ENCODE assay signal across 8 mouse cellular contexts in genomic region chr1:51289620-51290445, GRCm38 (mm10). TPM values are rescaled to one million over a fixed set of nuclear protein-coding genes. Genes with fewer than 3 reads are reported as not detected.
A peak's percentile ranks its signal among the peaks of the same experiment; 100 is the strongest.
DNase-seq lines count a peak whose midpoint lies in the region; ATAC-seq and TF ChIP-seq lines count a peak whose summit lies in the region.

No protein-coding gene starts in this region.

- 28% methylated on average over 17 of the region's 17 CpGs for WGBS in heart, embryonic 14.5 days

- peak overlapping the region; percentile 99 for H3K27ac ChIP-seq in heart, embryonic 14.5 days (replicated peaks in 1 of 2; ENCODE audit: control insufficient read depth in 1 of 2, insufficient read depth in 1 of 2, low read depth in 2 of 2, low read length in 2 of 2)

- peaks cover 10% of the 10 kb centered on the region; the same call in 1 of the 2 replicates for H3K36me3 ChIP-seq in heart, embryonic 14.5 days (ENCODE audit: control insufficient read depth, insufficient read depth, low read length)
- H3K36me3 ChIP-seq in myocyte (ENCODE audit: control insufficient read depth, insufficient read depth), result no peaks in the 10 kb centered on the region

- H3K4me1 ChIP-seq in heart, embryonic 14.5 days (ENCODE audit: control insufficient read depth in 2 of 2, insufficient read depth in 2 of 2, low read length in 2 of 2), result peaks cover 7 to 22% of the 10 kb centered on the region in 2 experiments

- H3K4me3 ChIP-seq in heart, embryonic 14.5 days (ENCODE audit: control insufficient read depth in 1 of 2, insufficient read depth in 1 of 2, low read depth in 1 of 2, low read length in 2 of 2), result peak overlapping the region; percentile 56 to 65
- peak overlapping the region; percentile 18 for H3K4me3 ChIP-seq in myocyte

- ATAC-seq in heart, embryonic 14.5 days (ENCODE audit: insufficient number of reproducible peaks, insufficient read depth, low FRiP score, low read depth), result 0 out of 2 replicates have a peak, but pooled peaks have one; percentile 20
- ATAC-seq in monocyte, adult 5-6 weeks (replicated peaks; ENCODE audit: insufficient number of reproducible peaks, low FRiP score, low TSS enrichment, poor library complexity, severe bottlenecking), result no peak

- TF ChIP-seq POLR2A in myocyte (IDR thresholded peaks at IDR 0.05; ENCODE audit: insufficient read length, low read depth), result no peak

- H3K79me2 ChIP-seq in myocyte (ENCODE audit: control insufficient read depth, insufficient read depth), result no peaks in the 10 kb centered on the region

- H3K9me3 ChIP-seq in heart, embryonic 14.5 days (ENCODE audit: control insufficient read depth, low read length), result no peaks in the 10 kb centered on the region

- no peak overlapping the region for H3ac ChIP-seq in myocyte (ENCODE audit: control insufficient read depth, insufficient read length)

- peak; percentile 32 for DNase-seq in adrenal gland, postnatal 14 days
- no peak for DNase-seq in adrenal gland, postnatal 4 days (ENCODE audit: low spot score in 2 of 2)
- DNase-seq in Muller cell, postnatal 12 days (ENCODE audit: inconsistent ontology term), result peak; percentile 38
- DNase-seq in kidney, postnatal 36 days, result peak; percentile 63 to 69
- no peak for DNase-seq in cerebellum, adult 9-11 months

- peak overlapping the region; percentile 94 for H3K9ac ChIP-seq in heart, embryonic 14.5 days (ENCODE audit: low read length)

- H3K4me2 ChIP-seq in heart, embryonic 14.5 days (ENCODE audit: low read length), result peak overlapping the region; percentile 80
- peak overlapping the region; percentile 75 for H3K4me2 ChIP-seq in myocyte (ENCODE audit: low read depth)

- H3K27me3 ChIP-seq in heart, embryonic 14.5 days (ENCODE audit: control insufficient read depth, insufficient read depth, low read length), result no peaks in the 10 kb centered on the region
- H3K27me3 ChIP-seq in myocyte (ENCODE audit: control insufficient read depth, insufficient read depth, insufficient read length), result no peaks in the 10 kb centered on the region

TF ChIP-seq in myocyte, 11 proteins besides CTCF, POLR2A, EP300 and RAD21:
- no peak for TF ChIP-seq MAX (IDR thresholded peaks at IDR 0.05; ENCODE audit: low read depth)
- no peak for TF ChIP-seq E2F4 (IDR thresholded peaks at IDR 0.05; ENCODE audit: insufficient read depth)
- TF ChIP-seq MYOD1 (IDR thresholded peaks at IDR 0.05; ENCODE audit: control insufficient read depth in 1 of 3, insufficient read length in 2 of 3, low read depth in 2 of 3), result peak in 2 of 3 experiments; percentile 37 to 46
- TF ChIP-seq REST (IDR thresholded peaks at IDR 0.05; ENCODE audit: insufficient read depth, insufficient read length), result no peak
- no peak for TF ChIP-seq CEBPB (IDR thresholded peaks at IDR 0.05; ENCODE audit: insufficient read depth, poor library complexity, severe bottlenecking)
- TF ChIP-seq POLR2AphosphoS2 (IDR thresholded peaks at IDR 0.05; ENCODE audit: insufficient read length, low read depth), result no peak
- no peak for TF ChIP-seq TCF3 (IDR thresholded peaks at IDR 0.05; ENCODE audit: insufficient read length, low read depth)
- TF ChIP-seq SRF (IDR thresholded peaks at IDR 0.05; ENCODE audit: control insufficient read depth, insufficient read length, low read depth), result no peak
- no peak for TF ChIP-seq USF1 (IDR thresholded peaks at IDR 0.05; ENCODE audit: low read depth)
- TF ChIP-seq TCF12 (IDR thresholded peaks at IDR 0.05; ENCODE audit: insufficient read depth, poor library complexity, severe bottlenecking), result no peak
- peak in 1 of 3 experiments; percentile 60 for TF ChIP-seq MYOG (IDR thresholded peaks at IDR 0.05; ENCODE audit: control insufficient read depth in 1 of 3, insufficient read depth in 1 of 3, insufficient read length in 2 of 3, low read depth in 2 of 3)
TF ChIP-seq in myocyte: peak in this region for 2.

RNA-seq across cellular contexts. Expression of gene Cavin2, which starts 0.9 kb away (rescaled TPM):
- 95.5 and 125 TPM in 2 replicates for total RNA-seq in adrenal gland, postnatal 14 days (2021)
- total RNA-seq in adrenal gland, postnatal 4 days (2021), result 10 to 100 TPM; 50.8 to 56.3 TPM
- 216 and 221 TPM in 2 replicates for polyA plus RNA-seq in heart, embryonic 14.5 days (2014; fragmentation: Nextera tagmentation; extraction: Ambion mirVana)
- polyA plus RNA-seq in myocyte (2012; fragmentation: generic; extraction: Trizol), result 4.0 TPM
- 1.8 to 24.1 TPM (median 1.9 TPM) in 3 replicates for total RNA-seq in monocyte, adult 5-6 weeks (2017)

Comparison
In these comparisons a context has a peak if more than half of its experiments do, and no peak if none do; other contexts are left out.
1. DNase-seq: peak in adrenal gland, postnatal 14 days (single experiment), Muller cell, postnatal 12 days (single experiment) and kidney, postnatal 36 days (2 of 2); none in adrenal gland, postnatal 4 days (0 of 2) and cerebellum, adult 9-11 months (single experiment).